Mouse (Mus musculus) forebrain, embryonic 11.5 days (tissue): ENCODE measurements around the gene Gabrr1. TPM values are rescaled to one million over a fixed set of nuclear protein-coding genes. Genes with fewer than 3 reads are reported as not detected.

Experiments used
- ATAC-seq: fragments of 200-750 bp; cut with Nextera tagmentation; replicated peaks from 2 replicates; pipeline ENCODE4 v1.8.0; 2017; ENCODE audit warnings: moderate TSS enrichment; ENCODE audit not compliant: low FRiP score
- DNase-seq: peaks from one replicate; pipeline ENCODE4 v3.0.0-alpha.2; 2017; ENCODE audit warnings: low spot score
- H3K27ac ChIP-seq: fragments of 300-500 bp; sonication (generic); 2 replicates; pipeline ENCODE4 v1.5.1; 2014; ENCODE audit warnings: low read depth, low read length
- H3K27me3 ChIP-seq: fragments of 300-500 bp; sonication (generic); 2 replicates; pipeline ENCODE4 v1.6.1; 2014; ENCODE audit warnings: mild to moderate bottlenecking, low read length, mixed read lengths; ENCODE audit not compliant: control insufficient read depth, insufficient read depth
- H3K36me3 ChIP-seq: fragments of 300-500 bp; sonication (generic); 2 replicates; pipeline ENCODE4 v1.6.1; 2014; ENCODE audit warnings: mild to moderate bottlenecking, low read length, moderate library complexity, mixed read lengths; ENCODE audit not compliant: control insufficient read depth, insufficient read depth
- H3K4me1 ChIP-seq: fragments of 300-500 bp; sonication (generic); replicated peaks from 2 replicates; pipeline ENCODE4 v1.6.1; 2014; ENCODE audit warnings: low read length, mixed read lengths; ENCODE audit not compliant: control insufficient read depth, insufficient read depth
- H3K4me2 ChIP-seq: fragments of 300-500 bp; sonication (generic); 2 replicates; pipeline ENCODE4 v1.6.1; 2014; ENCODE audit warnings: low read depth, mild to moderate bottlenecking, low read length, moderate library complexity, mixed read lengths; ENCODE audit not compliant: severe bottlenecking
- H3K4me3 ChIP-seq: fragments of 300-500 bp; sonication (generic); 2 replicates; pipeline ENCODE4 v1.5.1; 2014; ENCODE audit warnings: low read depth, low read length
- H3K9ac ChIP-seq: fragments of 300-500 bp; sonication (generic); 2 replicates; pipeline ENCODE4 v1.6.1; 2014; ENCODE audit warnings: low read length
- H3K9me3 ChIP-seq: fragments of 300-500 bp; sonication (generic); 2 replicates; pipeline ENCODE4 v1.6.1; 2016; ENCODE audit warnings: low read length, mixed read lengths; ENCODE audit not compliant: control insufficient read depth
- WGBS: fragments of 180-500 bp; shearing (Covaris S2); extraction: QIAGEN DNeasy Blood & Tissue Kit; methylation state at CpG from one replicate; pipeline ENCODE4 v1.1.7; 2014; 5-methylcytosine and 5-hydroxymethylcytosine counted together
- polyA plus RNA-seq: library from polyadenylated mRNA; unstranded; fragments of >200 nt; fragmentation: Nextera tagmentation; extraction: Ambion mirVana; gene quantifications from 2 replicates; pipeline ENCODE4 v1.2.1, GENCODE M21; 2014

Gene Gabrr1
- polyA plus RNA-seq, 1 experiment from 2014 or later: not detected

DNA sequence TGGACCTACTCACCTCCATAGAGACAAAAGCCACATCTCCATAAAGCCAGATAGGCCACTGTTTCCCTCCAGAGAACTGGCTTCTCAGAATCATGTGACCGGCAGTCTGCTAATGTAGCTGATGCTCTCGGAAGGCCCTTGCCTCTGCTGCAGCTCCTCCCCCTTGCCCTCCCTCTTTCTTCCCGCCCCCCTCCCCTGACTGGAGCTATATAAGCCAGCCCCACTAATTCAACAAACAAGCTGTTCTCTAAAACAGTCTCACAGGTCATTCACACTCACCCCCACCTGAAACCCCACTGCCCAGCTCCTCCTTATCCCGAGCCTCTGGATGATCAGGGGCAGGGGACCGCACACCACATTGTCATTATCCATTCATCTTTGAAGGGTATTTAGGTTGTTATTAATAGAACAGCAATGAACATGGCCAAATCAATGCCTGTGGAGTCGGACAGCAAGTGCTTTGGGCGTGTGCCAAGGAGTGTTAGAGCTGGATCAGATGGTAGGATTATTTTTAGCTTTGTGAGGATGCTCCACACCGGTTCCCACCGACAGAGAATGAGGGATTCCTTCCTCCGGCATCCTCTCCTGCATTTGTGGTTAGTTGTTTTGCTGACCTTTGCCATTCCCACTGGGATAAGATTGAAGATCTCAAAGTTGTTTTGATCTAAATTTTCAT is 6.8 kb upstream of the Gabrr1 start:
- Histone ChIP-seq H3K9me3 (no peaks in the 10 kb centered on the region), H3K36me3 (no peaks in the 10 kb centered on the region), H3K4me1 (no peaks in the 10 kb centered on the region), H3K4me3 (no peak overlapping the region), H3K27ac (no peak overlapping the region), H3K4me2 (no peak overlapping the region), H3K27me3 (no peaks in the 10 kb centered on the region), H3K9ac (no peak overlapping the region)
- WGBS: 80% methylated on average over 10 of the region's 10 CpGs
- ATAC-seq (no peak), DNase-seq (no peak)

DNA sequence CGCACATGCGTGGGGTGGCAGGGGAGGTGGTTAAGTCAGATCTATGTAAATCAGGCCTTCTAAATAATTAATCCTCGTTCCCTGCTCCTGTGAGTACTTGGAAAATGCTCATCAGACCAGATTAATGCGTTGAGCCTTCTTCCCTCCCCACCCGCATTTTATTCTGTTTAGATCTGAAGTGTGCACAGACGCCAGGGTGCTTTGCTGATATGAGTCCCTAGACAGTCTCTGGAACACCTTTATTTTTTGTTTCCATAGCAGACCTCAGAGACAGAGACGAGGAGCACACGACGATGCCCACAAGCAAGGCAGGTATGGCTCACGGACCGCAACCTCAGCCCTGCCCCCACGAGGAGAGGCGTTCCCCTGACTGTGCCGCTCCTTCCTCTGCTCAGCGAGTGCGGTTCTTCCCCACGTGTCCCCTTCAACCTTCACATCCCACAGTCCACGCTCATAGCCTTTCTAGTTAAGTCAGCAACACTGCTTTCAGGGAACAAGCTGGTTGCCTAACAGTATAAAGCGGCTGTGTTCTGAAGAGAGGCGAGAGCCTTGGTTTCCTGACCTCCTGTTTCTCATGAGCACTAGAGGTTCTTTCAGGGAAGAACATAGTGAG is 14.5 kb downstream of the Gabrr1 start:
- H3K9ac ChIP-seq: no peak overlapping the region
- 43% methylated on average over 20 of the region's 20 CpGs for WGBS

DNA sequence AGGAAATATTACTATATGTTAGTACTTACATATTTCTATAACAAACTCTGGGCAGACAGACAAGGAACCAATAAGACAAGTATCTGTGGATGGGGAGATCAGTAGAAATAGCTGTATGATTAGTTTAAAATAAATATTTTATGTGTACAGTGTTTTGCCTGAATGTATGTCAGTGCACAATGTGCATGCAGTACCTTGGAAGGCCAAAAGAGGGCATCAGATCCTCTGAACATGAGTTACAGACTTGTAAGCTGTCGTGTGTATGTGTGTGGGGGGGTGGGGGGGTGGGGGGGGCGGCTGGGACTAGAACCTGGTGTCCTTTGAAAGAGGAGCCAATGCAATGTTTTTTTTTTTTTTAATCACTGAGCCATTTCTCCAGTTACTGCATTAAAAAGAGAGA is 15.5 kb downstream of the Gabrr1 start:
- peak; percentile 67 for DNase-seq
- 6% methylated on average over 2 of the region's 2 CpGs for WGBS
- Histone ChIP-seq H3K27me3 (no peaks in the 10 kb centered on the region), H3K9ac (no peak overlapping the region), H3K9me3 (no peaks in the 10 kb centered on the region), H3K27ac (no peak overlapping the region), H3K36me3 (no peaks in the 10 kb centered on the region), H3K4me1 (no peaks in the 10 kb centered on the region), H3K4me3 (no peak overlapping the region), H3K4me2 (no peak overlapping the region)
- no peak for ATAC-seq

More for the DNA sequence above, 14.5 kb downstream of the Gabrr1 start:
- H3K4me1 ChIP-seq: no peaks in the 10 kb centered on the region
- no peaks in the 10 kb centered on the region for H3K36me3 ChIP-seq
- DNase-seq: peak; percentile 45
- ATAC-seq: no peak
- H3K4me3 ChIP-seq: no peak overlapping the region
- H3K27ac ChIP-seq: no peak overlapping the region
- no peaks in the 10 kb centered on the region for H3K27me3 ChIP-seq
- H3K9me3 ChIP-seq: no peaks in the 10 kb centered on the region
- H3K4me2 ChIP-seq: no peak overlapping the region

DNA sequence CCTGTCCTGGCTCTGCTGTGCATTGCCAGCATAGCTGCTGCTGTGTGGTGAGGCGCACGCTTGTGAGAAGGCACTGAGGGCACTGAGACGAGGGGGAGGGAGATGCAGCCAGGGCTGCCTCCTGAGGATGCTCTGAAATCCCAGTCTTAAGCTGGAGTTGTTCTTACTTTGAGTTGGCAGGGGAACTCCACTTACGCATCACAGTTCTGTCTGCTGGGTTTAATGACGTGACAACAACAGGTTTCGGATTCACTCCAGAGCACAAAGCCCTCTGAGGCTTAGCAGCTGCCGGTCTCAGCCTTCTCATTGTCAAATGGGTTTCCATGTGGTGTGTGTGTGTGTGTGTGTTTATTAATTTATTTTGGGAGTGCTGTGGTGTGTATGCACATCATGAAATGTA is 16.8 kb downstream of the Gabrr1 start:
- no peak overlapping the region for H3K27ac ChIP-seq
- ATAC-seq (no peak), DNase-seq (peak; percentile 31)
- H3K4me3 ChIP-seq: no peak overlapping the region
- H3K4me2 ChIP-seq: no peak overlapping the region
- H3K36me3 ChIP-seq: no peaks in the 10 kb centered on the region
- H3K4me1 ChIP-seq: no peaks in the 10 kb centered on the region
- H3K9me3 ChIP-seq: no peaks in the 10 kb centered on the region
- H3K27me3 ChIP-seq: no peaks in the 10 kb centered on the region
- no peak overlapping the region for H3K9ac ChIP-seq
- 43% methylated on average over 7 of the region's 7 CpGs for WGBS

DNA sequence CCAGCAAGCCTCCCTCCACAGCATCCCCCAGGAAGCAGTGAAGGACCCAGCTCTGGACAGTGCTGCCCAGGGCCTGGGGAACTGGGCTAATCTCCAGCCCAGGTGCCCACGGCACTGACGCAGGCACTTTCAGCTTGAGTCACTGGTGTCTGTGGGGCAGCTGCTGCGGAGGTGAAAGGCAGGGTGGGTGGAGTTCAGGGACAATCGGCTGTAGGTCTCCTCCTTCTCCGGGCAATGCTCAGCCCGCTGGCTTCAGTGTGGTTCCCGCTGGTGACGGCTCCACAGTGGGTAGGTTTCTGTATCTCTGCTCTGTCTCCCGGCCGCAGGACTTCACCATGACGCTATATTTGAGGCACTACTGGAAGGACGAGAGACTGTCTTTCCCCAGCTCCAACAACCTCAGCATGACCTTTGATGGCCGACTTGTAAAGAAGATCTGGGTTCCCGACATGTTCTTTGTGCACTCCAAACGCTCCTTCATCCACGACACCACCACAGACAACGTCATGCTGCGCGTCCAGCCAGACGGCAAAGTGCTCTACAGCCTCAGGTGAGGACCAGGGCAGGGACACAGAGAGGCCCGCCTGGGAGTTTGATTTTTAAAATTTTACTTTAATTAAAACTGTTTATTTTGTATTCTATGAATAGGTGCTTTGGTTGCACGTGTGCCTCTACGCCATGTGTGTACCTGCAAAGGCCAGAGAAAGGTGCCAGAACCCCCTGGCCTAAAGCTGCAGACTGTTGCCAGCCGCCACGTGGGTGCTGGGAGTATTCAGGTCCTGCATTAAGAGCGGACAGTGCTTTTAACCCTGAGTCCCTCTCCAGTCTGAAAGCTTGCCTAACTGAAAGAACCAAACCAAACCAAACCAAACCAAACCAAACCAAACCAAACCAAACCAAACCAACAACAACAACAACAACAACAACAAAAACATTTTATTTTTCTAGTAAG is 20.0 kb downstream of the Gabrr1 start:
- DNase-seq (peak; percentile 44), ATAC-seq (no peak)
- Histone ChIP-seq H3K27me3 (no peaks in the 10 kb centered on the region), H3K4me2 (no peak overlapping the region), H3K9me3 (no peaks in the 10 kb centered on the region), H3K4me3 (no peak overlapping the region), H3K27ac (no peak overlapping the region), H3K9ac (no peak overlapping the region), H3K36me3 (no peaks in the 10 kb centered on the region), H3K4me1 (no peaks in the 10 kb centered on the region)
- WGBS: 87% methylated on average over 26 of the region's 26 CpGs

DNA sequence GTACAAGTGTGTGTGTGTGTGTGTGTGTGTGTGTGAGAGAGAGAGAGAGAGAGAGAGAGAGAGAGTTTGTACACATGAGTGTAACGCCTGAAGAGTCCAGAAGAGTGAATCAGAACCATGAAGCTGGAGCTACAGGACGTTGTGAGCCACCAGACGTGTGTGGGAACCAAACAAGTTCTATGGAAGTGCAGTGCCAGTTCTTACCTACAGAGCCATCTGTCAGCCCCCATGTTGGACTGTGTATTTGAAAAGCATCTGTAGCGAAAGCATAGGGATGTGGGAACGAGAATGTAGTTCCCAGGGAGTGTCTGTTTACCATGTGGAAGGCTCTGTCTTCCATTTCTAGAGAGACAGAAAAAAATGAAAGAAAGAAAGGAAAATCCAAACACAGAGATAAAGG is 51.2 kb downstream of the Gabrr1 start:
- H3K36me3 ChIP-seq: no peaks in the 10 kb centered on the region
- H3K9ac ChIP-seq: no peak overlapping the region
- no peak for DNase-seq
- no peak overlapping the region for H3K4me2 ChIP-seq
- no peaks in the 10 kb centered on the region for H3K9me3 ChIP-seq
- H3K27me3 ChIP-seq: no peaks in the 10 kb centered on the region
- ATAC-seq: no peak
- WGBS: 82% methylated on average over 5 of the region's 5 CpGs
- H3K4me1 ChIP-seq: no peaks in the 10 kb centered on the region; the same call in 1 of the 2 replicates
- no peak overlapping the region for H3K27ac ChIP-seq
- H3K4me3 ChIP-seq: no peak overlapping the region

DNA sequence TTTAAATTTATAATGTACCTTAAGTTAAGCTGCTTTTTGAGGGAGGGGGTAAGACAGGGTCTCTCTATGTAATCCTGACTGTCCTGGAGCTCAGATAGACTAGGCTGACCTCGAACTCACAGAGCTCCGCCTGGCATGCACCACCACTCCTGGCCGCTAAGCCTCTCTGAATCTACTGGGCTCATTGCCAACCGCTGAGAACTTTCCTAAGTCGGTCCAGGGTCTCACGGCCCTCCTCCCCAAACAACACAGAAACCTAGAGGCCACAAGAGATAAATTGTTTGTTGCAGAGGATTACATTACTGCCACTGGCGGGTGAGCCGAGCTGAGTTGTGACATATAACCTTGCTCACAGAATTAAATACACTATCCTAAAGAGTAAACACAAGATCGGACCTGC is 55.8 kb downstream of the Gabrr1 start:
- DNase-seq (peak; percentile 71), ATAC-seq (no peak)
- WGBS: 16% methylated on average over 9 of the region's 9 CpGs
- Histone ChIP-seq H3K9me3 (no peaks in the 10 kb centered on the region), H3K4me3 (peak overlapping the region; percentile 62; the same call in 1 of the 2 replicates), H3K27me3 (no peaks in the 10 kb centered on the region), H3K27ac (no peak overlapping the region), H3K4me1 (no peaks in the 10 kb centered on the region; the same call in 1 of the 2 replicates), H3K4me2 (peak overlapping the region; percentile 96; the same call in 1 of the 2 replicates), H3K9ac (no peak overlapping the region), H3K36me3 (no peaks in the 10 kb centered on the region)
